Mouse (Mus musculus): ENCODE data around the gene Lsp1.
A peak's percentile ranks its signal among the peaks of the same experiment; 100 is the strongest.

- peak; percentile 87; the same call in 1 of the 2 replicates for TF ChIP-seq CTCF (IDR thresholded peaks at IDR 0.05; ENCODE audit: control insufficient read depth, insufficient read depth, insufficient replicate concordance, low read depth, low read length)
- peak; percentile 51 for TF ChIP-seq POLR2A (IDR thresholded peaks at IDR 0.05; ENCODE audit: control insufficient read depth, low read depth, low read length)
Measured at GRCm38 (mm10) chr7:142533059-142533855, 72.6 kb downstream of the Lsp1 start.
